Mouse (Mus musculus) T-helper 2 cell (primary cell): Measurements from ENCODE around the gene Fam131c.

Source experiments
- in situ Hi-C: fragments of 300-600 bp; cut with MboI, MseI; formaldehyde crosslinking; loops from one replicate; pipeline ENCODE4 v1.15.1; 2025; ENCODE audit warnings: high pct_unique_total_duplicates

Fam131c gene

GRCm38 (mm10) chr4:141429847-141430246, 61.8 kb downstream of the Fam131c start:
- in situ Hi-C loops: loop anchor here (10.0 kb wide), 1 partner anchor 725 kb away; the partner anchor contains the start of gene Rcc2

GRCm38 (mm10) chr4:141430997-141431396, 63.0 kb downstream of the Fam131c start:
- in situ Hi-C loops: no loop called here

- in situ Hi-C loops: no loop called here
These were observed 64.6 kb downstream of the Fam131c start for GRCm38 (mm10) chr4:141432666-141433065.

DNA sequence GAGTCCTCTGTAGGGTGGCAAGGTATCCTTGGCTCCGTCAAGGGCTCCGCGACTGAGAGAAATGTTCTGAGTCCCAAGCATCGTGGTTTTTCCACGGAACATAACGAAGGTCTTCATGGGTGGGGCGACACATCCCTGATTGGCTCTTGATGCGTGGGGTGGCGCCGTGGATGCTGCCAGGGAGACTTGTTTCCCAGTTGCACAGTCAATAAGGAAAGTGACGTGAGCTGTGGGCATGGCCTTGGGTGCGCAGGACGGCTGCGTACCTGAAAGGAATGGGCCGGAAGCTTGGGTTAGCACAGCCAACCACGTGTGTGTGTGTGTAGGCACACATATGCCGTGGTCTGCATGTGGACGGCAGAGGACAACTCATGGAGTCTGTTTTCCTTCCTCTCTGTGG, 65.2 kb downstream of the Fam131c start:
- in situ Hi-C loops: no loop called here
